Mouse (Mus musculus): ENCODE measurements around the gene Mmp3.
"Not testable (repeated sequence)": the region's sequence is repeated elsewhere in the genome, so short reads cannot be mapped to it uniquely, and the experiment has no call there.

Gene Mmp3

DNA sequence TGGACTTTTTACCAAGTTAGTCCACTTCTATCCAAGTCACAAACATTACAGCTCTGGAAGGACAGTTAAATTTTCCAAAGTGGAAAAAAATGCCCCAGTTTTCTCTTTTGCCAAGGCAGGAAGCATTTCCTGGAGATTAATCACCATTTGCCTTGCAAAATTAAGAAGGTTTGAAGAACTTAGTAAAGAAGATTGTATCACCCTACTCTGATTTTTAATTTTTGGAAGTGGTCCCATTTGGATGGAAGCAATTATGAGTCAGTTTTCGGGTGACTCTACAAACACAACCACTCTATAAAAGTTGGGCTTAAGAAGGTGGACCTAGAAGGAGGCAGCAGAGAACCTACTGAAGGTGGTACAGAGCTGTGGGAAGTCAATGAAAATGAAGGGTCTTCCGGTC is at the start of gene Mmp3:
Gene Mmp3 (plus strand): TSS at position 301 of the 400 bp plus-strand sequence.
- DNase-seq (ENCODE audit: low spot score in 2 of 2), result no peak

DNA sequence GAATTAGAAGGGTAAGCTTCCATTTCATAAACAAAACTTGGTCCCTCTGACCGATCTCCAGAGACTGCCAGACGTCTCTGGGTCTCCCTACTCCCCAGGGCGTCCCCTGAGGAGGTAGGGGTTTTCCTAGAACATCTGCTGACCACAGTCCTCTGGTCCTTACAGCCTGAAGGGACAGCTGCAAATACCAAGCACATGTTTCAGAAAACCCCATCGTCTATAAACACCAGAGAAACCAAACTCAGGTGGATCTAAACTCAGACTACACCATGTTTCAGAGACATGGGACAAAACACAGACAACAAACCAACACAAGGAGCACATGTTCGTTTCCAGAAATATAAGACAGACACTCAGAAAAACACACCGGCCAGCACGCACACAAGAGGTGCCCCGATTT is 49.1 kb upstream of the Mmp3 start:
- not testable (repeated sequence) for DNase-seq (ENCODE audit: low spot score in 2 of 2)

DNA sequence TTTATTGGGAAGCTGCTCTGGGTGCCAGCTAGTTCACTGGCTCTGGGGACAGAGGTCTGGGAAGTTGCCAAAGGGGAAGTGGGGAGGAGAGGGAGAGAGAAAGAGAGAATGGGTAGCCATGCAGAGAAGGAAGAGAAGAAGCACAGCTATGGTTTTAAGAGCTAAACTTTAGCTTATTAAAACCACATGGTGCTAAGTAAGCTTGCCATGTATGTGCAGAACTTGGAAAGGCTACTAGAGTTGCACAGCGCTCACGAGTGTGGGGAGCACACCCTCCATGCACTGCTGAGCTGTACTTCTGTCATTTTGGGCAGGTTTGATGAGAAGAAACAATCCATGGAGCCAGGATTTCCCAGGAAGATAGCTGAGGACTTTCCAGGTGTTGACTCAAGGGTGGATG is 7.7 kb downstream of the Mmp3 start:
- no peak for DNase-seq (ENCODE audit: low spot score in 2 of 2)

DNA sequence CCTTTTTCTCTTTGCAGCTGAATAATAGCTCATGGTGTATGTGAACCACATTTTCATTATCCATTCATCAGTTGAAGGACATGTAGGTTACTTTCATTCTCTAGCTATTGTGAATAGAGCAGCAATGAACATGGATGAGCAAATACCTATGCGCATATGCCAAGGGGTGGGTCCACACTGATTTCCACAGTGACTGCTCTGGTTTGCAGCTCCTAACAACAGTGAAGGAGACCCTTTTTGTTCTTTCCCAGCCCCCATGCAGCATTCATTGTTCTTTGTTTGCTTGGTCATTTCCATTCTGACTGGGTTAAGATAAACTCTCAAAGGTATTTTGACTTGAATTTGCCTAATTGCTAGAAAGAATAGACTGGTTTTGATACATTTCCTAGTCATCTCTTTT is 24.6 kb downstream of the Mmp3 start:
- DNase-seq (ENCODE audit: low spot score in 2 of 2), result no peak

DNA sequence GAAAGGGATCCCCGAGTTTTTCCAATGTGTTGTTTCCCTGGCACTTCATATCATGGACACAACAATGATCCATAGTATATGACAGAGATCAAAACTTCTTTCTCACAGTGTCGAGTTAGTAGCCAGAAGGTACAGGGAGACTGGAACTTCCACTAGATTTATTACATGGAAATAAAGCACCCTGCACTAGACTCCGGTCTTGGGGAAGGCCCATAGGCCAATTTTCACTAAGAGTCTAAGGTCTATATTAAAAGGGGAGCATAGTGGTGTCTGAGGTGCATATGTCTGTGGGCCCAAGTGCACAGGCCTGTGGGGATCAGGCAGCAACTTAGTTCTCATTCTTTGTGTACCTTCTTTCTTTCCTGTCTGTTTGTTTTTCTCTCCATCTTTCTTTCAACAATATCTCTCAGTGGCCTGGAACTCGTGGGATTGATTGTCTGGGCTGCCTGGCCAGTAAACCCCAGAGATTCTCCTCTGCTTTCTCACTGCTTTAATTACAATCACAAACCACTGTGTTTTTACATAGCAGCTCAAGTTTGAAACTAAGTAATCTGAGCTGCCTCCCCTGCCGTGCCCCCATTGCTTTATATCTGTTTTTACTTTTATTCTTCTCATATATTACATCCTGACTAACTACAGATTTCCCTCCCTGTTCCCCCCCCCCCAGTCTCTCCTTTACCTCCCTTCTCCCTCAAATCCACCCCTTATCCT is 38.2 kb downstream of the Mmp3 start:
- no peak for DNase-seq (ENCODE audit: low spot score in 2 of 2)

DNA sequence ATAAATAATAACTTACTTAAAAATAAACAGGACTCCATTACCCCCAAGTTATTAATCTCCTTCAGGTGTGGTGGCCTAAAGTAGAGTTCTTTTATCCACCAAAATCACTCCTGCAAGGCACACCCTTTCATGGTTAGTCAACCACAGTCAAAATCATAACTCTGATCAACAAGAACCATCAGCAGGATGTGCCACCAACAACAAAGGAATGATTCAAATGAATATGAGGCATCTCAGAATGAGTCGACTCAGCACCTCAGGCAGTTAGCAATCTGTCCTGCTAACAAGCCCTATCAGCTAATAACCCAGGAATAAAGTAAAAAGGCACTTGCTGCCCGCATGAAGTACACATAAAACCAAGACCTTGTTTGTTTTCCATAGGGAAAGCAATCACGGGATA is 55.5 kb downstream of the Mmp3 start:
- DNase-seq (ENCODE audit: low spot score in 2 of 2), result no peak

DNA sequence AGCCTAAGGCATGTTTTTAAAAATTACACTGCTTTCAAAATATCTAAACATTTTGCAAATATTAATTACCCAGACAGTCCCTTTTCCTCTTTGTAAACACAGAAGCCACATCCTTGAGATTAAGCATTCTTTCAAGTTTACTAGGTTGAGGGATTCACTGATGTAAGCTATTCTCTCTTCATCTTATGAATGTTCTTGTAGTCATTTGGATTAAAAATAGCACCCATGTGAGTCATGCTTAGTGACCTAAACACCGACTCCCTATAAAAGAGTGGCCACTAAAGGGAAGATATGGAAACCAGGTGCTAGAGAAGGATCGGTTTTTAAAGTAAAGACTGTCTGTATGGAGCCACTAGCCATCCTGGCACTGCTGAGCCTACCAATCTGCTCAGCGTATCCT is 56.4 kb downstream of the Mmp3 start, which contains the start of gene Mmp10:
Gene Mmp10 (plus strand): TSS at position 302 of the 400 bp plus-strand sequence.
- DNase-seq (ENCODE audit: low spot score in 2 of 2), result no peak
